Mouse (Mus musculus) cerebellum, postnatal 10 days (tissue): ENCODE results near the gene Tex22.
A peak's percentile ranks its signal among the peaks of the same experiment; 100 is the strongest.

Experiments used
- DNase-seq, 2 experiments: peaks; one replicate each; pipeline ENCODE4 v3.0.0; 2021; ENCODE audit warnings: mixed read lengths in 2 of 2

Gene Tex22

GRCm38 (mm10) chr12:113060178-113060577, 14.1 kb upstream of the Tex22 start:
- DNase-seq, result no peak

- no peak for DNase-seq
Observed at GRCm38 (mm10) chr12:113061606-113062005, 12.7 kb upstream of the Tex22 start.

GRCm38 (mm10) chr12:113062201-113062600, 12.1 kb upstream of the Tex22 start:
- DNase-seq, result no peak

- no peak for DNase-seq
Observed at GRCm38 (mm10) chr12:113063700-113064099, 10.6 kb upstream of the Tex22 start.

- DNase-seq, result no peak
Observed at GRCm38 (mm10) chr12:113068002-113068401, 6.3 kb upstream of the Tex22 start.

- DNase-seq, result no peak
Observed at GRCm38 (mm10) chr12:113069389-113069788, 4.9 kb upstream of the Tex22 start.

GRCm38 (mm10) chr12:113071321-113071720, 3.0 kb upstream of the Tex22 start:
- peak; percentile 65 to 73 for DNase-seq

- no peak for DNase-seq
Observed at GRCm38 (mm10) chr12:113071827-113072226, 2.5 kb upstream of the Tex22 start.

- peak; percentile 74 to 77 for DNase-seq
Observed at GRCm38 (mm10) chr12:113073420-113074328, 628 bp upstream of the Tex22 start.

GRCm38 (mm10) chr12:113075063-113075454, 757 bp downstream of the Tex22 start:
- DNase-seq, result peak; percentile 96 to 98

GRCm38 (mm10) chr12:113075486-113075885, 1.2 kb downstream of the Tex22 start:
- DNase-seq, result no peak

GRCm38 (mm10) chr12:113087276-113087675, 13.0 kb downstream of the Tex22 start:
- no peak for DNase-seq

GRCm38 (mm10) chr12:113088026-113088425, 13.7 kb downstream of the Tex22 start:
- no peak for DNase-seq

GRCm38 (mm10) chr12:113089107-113089506, 14.8 kb downstream of the Tex22 start:
- DNase-seq, result no peak

- DNase-seq, result no peak
Observed at GRCm38 (mm10) chr12:113090053-113090452, 15.8 kb downstream of the Tex22 start.

GRCm38 (mm10) chr12:113097040-113097439, 22.7 kb downstream of the Tex22 start:
- DNase-seq, result peak in 1 of 2 experiments; percentile 54

- peak; percentile 71 to 81 for DNase-seq
Observed at GRCm38 (mm10) chr12:113097749-113098281, 23.5 kb downstream of the Tex22 start, which contains the start of gene Mta1. Mta1 (plus strand) TSS chr12:113098278.

GRCm38 (mm10) chr12:113098530-113099151, 24.3 kb downstream of the Tex22 start:
- DNase-seq, result peak; percentile 59 to 61

- peak in 1 of 2 experiments; percentile 39 for DNase-seq
Observed at GRCm38 (mm10) chr12:113099470-113100237, 25.4 kb downstream of the Tex22 start.

- peak; percentile 64 to 75 for DNase-seq
Observed at GRCm38 (mm10) chr12:113100448-113101076, 26.3 kb downstream of the Tex22 start.

- DNase-seq, result no peak
Observed at GRCm38 (mm10) chr12:113101251-113101960, 27.1 kb downstream of the Tex22 start.

- DNase-seq, result peak; percentile 81 to 82
Observed at GRCm38 (mm10) chr12:113102461-113102860, 28.2 kb downstream of the Tex22 start.
